ENCODE assay signal across 12 mouse cellular contexts in genomic region chr13:64107535-64107934, GRCm38 (mm10). TPM values are rescaled to one million over a fixed set of nuclear protein-coding genes. Genes with fewer than 3 reads are reported as not detected.
A peak's percentile ranks its signal among the peaks of the same experiment; 100 is the strongest.
DNase-seq lines count a peak whose midpoint lies in the region; ATAC-seq and TF ChIP-seq lines count a peak whose summit lies in the region.
"Had no signal": no experiment of that assay in that cellular context is flagged by ENCODE, and none has a peak within 500 bp of the region (broad histone marks: within the 10 kb centered on the region; RNA-seq: fewer than 3 reads in every experiment).

No protein-coding gene starts in this region.

- no peak for TF ChIP-seq CTCF in lung, postnatal 0 days (IDR thresholded peaks at IDR 0.05)

- no peak overlapping the region for H3K27ac ChIP-seq in lung, postnatal 0 days (ENCODE audit: low read length)
- peak overlapping the region; percentile 69 for H3K27ac ChIP-seq in liver, embryonic 16.5 days (ENCODE audit: low read length)
- H3K27ac ChIP-seq in stomach, embryonic 16.5 days (ENCODE audit: low read length) = no peak overlapping the region
- H3K27ac ChIP-seq in heart, embryonic 12.5 days (ENCODE audit: poor library complexity, severe bottlenecking) = no peak overlapping the region
- H3K27ac ChIP-seq: embryonic facial prominence, embryonic 13.5 days; limb, embryonic 15.5 days had no signal

- peak overlapping the region; percentile 11; the same call in 1 of the 2 replicates for H3K4me2 ChIP-seq in lung, postnatal 0 days (replicated peaks; ENCODE audit: low read depth, low read length)
- no peak overlapping the region for H3K4me2 ChIP-seq in liver, embryonic 16.5 days (ENCODE audit: low read depth, low read length)
- peak overlapping the region; percentile 27; the same call in 1 of the 2 replicates for H3K4me2 ChIP-seq in stomach, embryonic 16.5 days (ENCODE audit: low read depth, low read length)
- H3K4me2 ChIP-seq in heart, embryonic 12.5 days = no peak overlapping the region
- H3K4me2 ChIP-seq: embryonic facial prominence, embryonic 13.5 days; limb, embryonic 15.5 days had no signal

- 31% methylated on average over 8 of the region's 8 CpGs for WGBS in lung, postnatal 0 days
- WGBS in liver, embryonic 16.5 days (ENCODE audit: insufficient replicate concordance) = 23% methylated on average over 8 of the region's 8 CpGs
- WGBS in stomach, embryonic 16.5 days = 22% methylated on average over 8 of the region's 8 CpGs
- WGBS in heart, embryonic 12.5 days = 34% methylated on average over 8 of the region's 8 CpGs

- no peaks in the 10 kb centered on the region for H3K36me3 ChIP-seq in lung, postnatal 0 days (ENCODE audit: insufficient read depth, low read length)
- H3K36me3 ChIP-seq in liver, embryonic 16.5 days (ENCODE audit: control insufficient read depth, insufficient read depth) = no peaks in the 10 kb centered on the region
- H3K36me3 ChIP-seq in stomach, embryonic 16.5 days (ENCODE audit: control insufficient read depth, insufficient read depth, low read length) = no peaks in the 10 kb centered on the region
- H3K36me3 ChIP-seq in heart, embryonic 12.5 days = 0 out of 2 replicates have a peak, but pooled peaks cover 3% of the 10 kb centered on the region
- H3K36me3 ChIP-seq: embryonic facial prominence, embryonic 13.5 days; limb, embryonic 15.5 days had no signal

- H3K9me3 ChIP-seq in lung, postnatal 0 days (ENCODE audit: low read length) = no peaks in the 10 kb centered on the region
- no peaks in the 10 kb centered on the region for H3K9me3 ChIP-seq in liver, embryonic 16.5 days (replicated peaks; ENCODE audit: control insufficient read depth, low read length)
- H3K9me3 ChIP-seq in stomach, embryonic 16.5 days (replicated peaks; ENCODE audit: control insufficient read depth, low read length) = no peaks in the 10 kb centered on the region
- H3K9me3 ChIP-seq in heart, embryonic 12.5 days (replicated peaks) = no peaks in the 10 kb centered on the region
- H3K9me3 ChIP-seq: embryonic facial prominence, embryonic 13.5 days; limb, embryonic 15.5 days had no signal

- H3K9ac ChIP-seq in lung, postnatal 0 days (replicated peaks; ENCODE audit: low read depth) = no peak overlapping the region
- no peak overlapping the region for H3K9ac ChIP-seq in liver, embryonic 16.5 days (ENCODE audit: low read depth, low read length)
- H3K9ac ChIP-seq in stomach, embryonic 16.5 days (ENCODE audit: low read length) = no peak overlapping the region
- H3K9ac ChIP-seq in heart, embryonic 12.5 days = no peak overlapping the region
- H3K9ac ChIP-seq: embryonic facial prominence, embryonic 13.5 days; limb, embryonic 15.5 days had no signal

- peak; percentile 31 for DNase-seq in lung, postnatal 0 days (ENCODE audit: low spot score)
- DNase-seq in lung, postnatal 25 days (ENCODE audit: low spot score) = no peak
- no peak for DNase-seq in cerebellum, adult 11-12 months
- DNase-seq: right cerebral cortex, adult 18-20 months; thymus, postnatal 25 days had no signal

- TF ChIP-seq EP300 in lung, postnatal 0 days (IDR thresholded peaks at IDR 0.05) = no peak

- H3K27me3 ChIP-seq in lung, postnatal 0 days (replicated peaks; ENCODE audit: insufficient read depth, low read length) = no peaks in the 10 kb centered on the region
- no peaks in the 10 kb centered on the region for H3K27me3 ChIP-seq in liver, embryonic 16.5 days (ENCODE audit: control insufficient read depth, insufficient read depth, low read depth, low read length)
- H3K27me3 ChIP-seq in stomach, embryonic 16.5 days (ENCODE audit: control insufficient read depth, insufficient read depth, low read length) = no peaks in the 10 kb centered on the region
- no peaks in the 10 kb centered on the region for H3K27me3 ChIP-seq in heart, embryonic 12.5 days (replicated peaks)
- H3K27me3 ChIP-seq: embryonic facial prominence, embryonic 13.5 days; limb, embryonic 15.5 days had no signal

- H3K4me3 ChIP-seq in lung, postnatal 0 days (ENCODE audit: low read depth, low read length) = no peak overlapping the region
- H3K4me3 ChIP-seq in liver, embryonic 16.5 days (ENCODE audit: low read depth, low read length) = no peak overlapping the region
- no peak overlapping the region for H3K4me3 ChIP-seq in stomach, embryonic 16.5 days (replicated peaks; ENCODE audit: low read length)
- H3K4me3 ChIP-seq in heart, embryonic 12.5 days = no peak overlapping the region
- H3K4me3 ChIP-seq: embryonic facial prominence, embryonic 13.5 days; limb, embryonic 15.5 days had no signal

- ATAC-seq in lung, postnatal 0 days = peak; percentile 48; the same call in 1 of the 2 replicates
- ATAC-seq in granulocyte monocyte progenitor cell, adult 5-6 weeks (replicated peaks; ENCODE audit: poor library complexity, severe bottlenecking) = peak; percentile 72
- no peak for ATAC-seq in liver, embryonic 16.5 days (ENCODE audit: low read depth)
- no peak for ATAC-seq in stomach, embryonic 16.5 days (ENCODE audit: insufficient read depth, low FRiP score)
- no peak for ATAC-seq in heart, embryonic 12.5 days (ENCODE audit: insufficient number of reproducible peaks, low FRiP score)

- H3K4me1 ChIP-seq in lung, postnatal 0 days (ENCODE audit: insufficient read depth, low read depth, low read length) = no peaks in the 10 kb centered on the region; the same call in 1 of the 2 replicates
- H3K4me1 ChIP-seq in liver, embryonic 16.5 days (ENCODE audit: control insufficient read depth, low read depth, low read length) = peaks cover 7% of the 10 kb centered on the region
- no peaks in the 10 kb centered on the region; the same call in 1 of the 2 replicates for H3K4me1 ChIP-seq in stomach, embryonic 16.5 days (ENCODE audit: control insufficient read depth, insufficient read depth, low read length)
- peaks cover 7% of the 10 kb centered on the region; the same call in 1 of the 2 replicates for H3K4me1 ChIP-seq in heart, embryonic 12.5 days (replicated peaks)
- H3K4me1 ChIP-seq: limb, embryonic 15.5 days had no signal

RNA-seq across cellular contexts. Expression of gene Hsd17b3, which starts 18.5 kb away (rescaled TPM):
- polyA plus RNA-seq in lung, postnatal 0 days (2015; fragmentation: Nextera tagmentation; extraction: Ambion mirVana) = not detected in 2 replicates
- not detected in 2 replicates for total RNA-seq in granulocyte monocyte progenitor cell, adult 5-6 weeks (2014; fragmentation: Nextera tagmentation)
- total RNA-seq in granulocyte monocyte progenitor cell, adult 5-6 weeks (2017) = not detected in 2 replicates
- polyA plus RNA-seq in liver, embryonic 16.5 days (2015; fragmentation: Nextera tagmentation; extraction: Ambion mirVana) = not detected in 2 replicates
- polyA plus RNA-seq in stomach, embryonic 16.5 days (2015; fragmentation: Nextera tagmentation; extraction: Ambion mirVana) = not detected in 2 replicates
- polyA plus RNA-seq in heart, embryonic 12.5 days (2016; fragmentation: Nextera tagmentation; extraction: Ambion mirVana) = not detected in 2 replicates
- polyA plus RNA-seq: embryonic facial prominence, embryonic 13.5 days; large intestine, adult 2 months; limb, embryonic 15.5 days had no signal

RNA-seq across cellular contexts. Expression of gene Slc35d2, which starts 21.6 kb away (rescaled TPM):
- polyA plus RNA-seq in lung, postnatal 0 days (2015; fragmentation: Nextera tagmentation; extraction: Ambion mirVana) = 8.0 and 9.0 TPM in 2 replicates
- total RNA-seq in granulocyte monocyte progenitor cell, adult 5-6 weeks (2014; fragmentation: Nextera tagmentation) = 1.6 TPM in 1 of 2 replicates, not detected in the other
- 5.8 and 6.7 TPM in 2 replicates for total RNA-seq in granulocyte monocyte progenitor cell, adult 5-6 weeks (2017)
- polyA plus RNA-seq in liver, embryonic 16.5 days (2015; fragmentation: Nextera tagmentation; extraction: Ambion mirVana) = 8.7 and 9.0 TPM in 2 replicates
- polyA plus RNA-seq in stomach, embryonic 16.5 days (2015; fragmentation: Nextera tagmentation; extraction: Ambion mirVana) = 6.2 and 7.2 TPM in 2 replicates
- 8.6 and 9.5 TPM in 2 replicates for polyA plus RNA-seq in heart, embryonic 12.5 days (2016; fragmentation: Nextera tagmentation; extraction: Ambion mirVana)

RNA-seq across cellular contexts. Expression of gene Zfp367, which starts 45.5 kb away (rescaled TPM):
- 7.6 and 8.4 TPM in 2 replicates for polyA plus RNA-seq in lung, postnatal 0 days (2015; fragmentation: Nextera tagmentation; extraction: Ambion mirVana)
- 23.9 and 35.8 TPM in 2 replicates for total RNA-seq in granulocyte monocyte progenitor cell, adult 5-6 weeks (2014; fragmentation: Nextera tagmentation)
- total RNA-seq in granulocyte monocyte progenitor cell, adult 5-6 weeks (2017) = 45.3 and 50.9 TPM in 2 replicates
- 18.1 and 18.6 TPM in 2 replicates for polyA plus RNA-seq in liver, embryonic 16.5 days (2015; fragmentation: Nextera tagmentation; extraction: Ambion mirVana)
- polyA plus RNA-seq in stomach, embryonic 16.5 days (2015; fragmentation: Nextera tagmentation; extraction: Ambion mirVana) = 17.8 and 20.1 TPM in 2 replicates
- 28.8 and 29.7 TPM in 2 replicates for polyA plus RNA-seq in heart, embryonic 12.5 days (2016; fragmentation: Nextera tagmentation; extraction: Ambion mirVana)

RNA-seq across cellular contexts. Expression of gene Habp4, which starts 54.1 kb away (rescaled TPM):
- 16.6 and 18.8 TPM in 2 replicates for polyA plus RNA-seq in lung, postnatal 0 days (2015; fragmentation: Nextera tagmentation; extraction: Ambion mirVana)
- total RNA-seq in granulocyte monocyte progenitor cell, adult 5-6 weeks (2014; fragmentation: Nextera tagmentation) = 6.7 and 7.5 TPM in 2 replicates
- total RNA-seq in granulocyte monocyte progenitor cell, adult 5-6 weeks (2017) = 1.7 and 7.7 TPM in 2 replicates
- polyA plus RNA-seq in liver, embryonic 16.5 days (2015; fragmentation: Nextera tagmentation; extraction: Ambion mirVana) = 8.4 and 10.3 TPM in 2 replicates
- 14.2 and 15.4 TPM in 2 replicates for polyA plus RNA-seq in stomach, embryonic 16.5 days (2015; fragmentation: Nextera tagmentation; extraction: Ambion mirVana)
- 69.8 and 75.7 TPM in 2 replicates for polyA plus RNA-seq in heart, embryonic 12.5 days (2016; fragmentation: Nextera tagmentation; extraction: Ambion mirVana)

Comparison
In these comparisons a context has a peak if more than half of its experiments do, and no peak if none do; other contexts are left out.
1. ATAC-seq: peak in lung, postnatal 0 days (single experiment) and granulocyte monocyte progenitor cell, adult 5-6 weeks (single experiment); none in liver, embryonic 16.5 days (single experiment), stomach, embryonic 16.5 days (single experiment) and heart, embryonic 12.5 days (single experiment).
2. H3K4me2 ChIP-seq: peak in lung, postnatal 0 days (single experiment) and stomach, embryonic 16.5 days (single experiment); none in liver, embryonic 16.5 days (single experiment) and heart, embryonic 12.5 days (single experiment).